Comparison of ENCODE assay signal across 8 mouse cellular contexts in the genomic region with DNA sequence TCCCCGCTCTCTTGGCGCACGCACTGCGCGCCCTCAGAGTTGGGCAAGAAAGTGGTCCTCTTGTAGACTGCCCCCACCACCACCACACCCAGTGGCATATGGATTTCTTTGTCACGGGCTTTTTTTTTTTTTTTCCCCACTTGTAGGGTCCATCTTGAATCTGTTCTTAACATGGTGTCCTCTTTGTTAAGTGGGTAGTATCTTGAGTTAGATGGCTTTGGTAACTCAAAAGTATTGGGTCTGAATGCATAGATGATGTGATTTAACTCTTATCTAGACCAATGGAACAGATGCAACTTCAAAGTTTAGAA. TPM values are rescaled to one million over a fixed set of nuclear protein-coding genes. Genes with fewer than 3 reads are reported as not detected.
DNase-seq lines count a peak whose midpoint lies in the region; ATAC-seq and TF ChIP-seq lines count a peak whose summit lies in the region.

No protein-coding gene starts in this region.

- H3K36me3 ChIP-seq in lung, embryonic 14.5 days (ENCODE audit: insufficient read depth), result 0 out of 2 replicates have a peak, but pooled peaks cover 7% of the 10 kb centered on the region
- H3K36me3 ChIP-seq in embryonic facial prominence, embryonic 10.5 days (replicated peaks), result peaks cover 10% of the 10 kb centered on the region

- 0 out of 2 replicates have a peak, but pooled peaks cover 11% of the 10 kb centered on the region for H3K27me3 ChIP-seq in lung, embryonic 14.5 days (ENCODE audit: insufficient read depth, low read length)
- H3K27me3 ChIP-seq in embryonic facial prominence, embryonic 10.5 days (replicated peaks; ENCODE audit: low read depth, poor library complexity, severe bottlenecking), result peaks cover 29% of the 10 kb centered on the region

- peak overlapping the region; percentile 67 for H3K4me2 ChIP-seq in lung, embryonic 14.5 days

- no peak for TF ChIP-seq CTCF in lung, embryonic 14.5 days (IDR thresholded peaks at IDR 0.05; ENCODE audit: low read depth)

- peak overlapping the region; percentile 75 for H3K4me3 ChIP-seq in lung, embryonic 14.5 days (ENCODE audit: low read depth, low read length)
- H3K4me3 ChIP-seq in embryonic facial prominence, embryonic 10.5 days, result peak overlapping the region; percentile 85

- whole genome bisulfite sequencing in lung, embryonic 14.5 days, result 7% methylated on average over 6 of the region's 6 CpGs
- 4% methylated on average over 6 of the region's 6 CpGs for WGBS in embryonic facial prominence, embryonic 10.5 days
- WGBS in large intestine, adult 2 months, result 5% methylated on average over 6 of the region's 6 CpGs

- DNase-seq in lung, embryonic 14.5 days, result no peak
- no peak for DNase-seq in lung, postnatal 14 days
- DNase-seq in embryonic facial prominence, embryonic 10.5 days (ENCODE audit: low spot score), result no peak
- DNase-seq in large intestine, adult 2 months (ENCODE audit: low read depth, low spot score), result peak; percentile 6
- DNase-seq in skeletal muscle tissue, adult 2 months (ENCODE audit: low read depth, low spot score), result peak; percentile 2
- no peak for DNase-seq in retina, embryonic 14.5 days (ENCODE audit: low spot score)
- DNase-seq in cerebellum, postnatal 25 days, result no peak
- DNase-seq in left cerebral cortex, adult 11 months (ENCODE audit: low spot score), result no peak

- H3K9ac ChIP-seq in lung, embryonic 14.5 days, result peak overlapping the region; percentile 78

- H3K4me1 ChIP-seq in lung, embryonic 14.5 days (ENCODE audit: insufficient read depth), result no peaks in the 10 kb centered on the region
- peaks cover 5% of the 10 kb centered on the region; the same call in 1 of the 2 replicates for H3K4me1 ChIP-seq in embryonic facial prominence, embryonic 10.5 days

- H3K9me3 ChIP-seq in lung, embryonic 14.5 days (ENCODE audit: low read depth, low read length), result no peaks in the 10 kb centered on the region
- 0 out of 2 replicates have a peak, but pooled peaks cover 5% of the 10 kb centered on the region for H3K9me3 ChIP-seq in embryonic facial prominence, embryonic 10.5 days

- peak overlapping the region; percentile 97 for H3K27ac ChIP-seq in lung, embryonic 14.5 days (ENCODE audit: low read depth)
- H3K27ac ChIP-seq in embryonic facial prominence, embryonic 10.5 days (replicated peaks), result peak overlapping the region; percentile 98

- no peak for ATAC-seq in lung, embryonic 14.5 days (ENCODE audit: insufficient read depth)

RNA-seq across cellular contexts. Expression of a gene that starts 0.8 kb away (rescaled TPM):
- polyA plus RNA-seq in lung, embryonic 14.5 days (2014; fragmentation: Nextera tagmentation; extraction: Ambion mirVana), result 14.5 and 15.6 TPM in 2 replicates
- 13.3 and 13.4 TPM in 2 replicates for polyA plus RNA-seq in embryonic facial prominence, embryonic 10.5 days (2016; fragmentation: Nextera tagmentation; extraction: Ambion mirVana)
- polyA plus RNA-seq in large intestine, adult 2 months (2012; rRNA removed), result 1.2 and 2.1 TPM in 2 replicates

Comparison
In these comparisons a context has a peak if more than half of its experiments do, and no peak if none do; other contexts are left out.
1. DNase-seq: peak in large intestine, adult 2 months (single experiment) and skeletal muscle tissue, adult 2 months (single experiment); none in lung, embryonic 14.5 days (single experiment), lung, postnatal 14 days (single experiment), embryonic facial prominence, embryonic 10.5 days (single experiment), retina, embryonic 14.5 days (single experiment), cerebellum, postnatal 25 days (0 of 2) and left cerebral cortex, adult 11 months (single experiment).